Mouse (Mus musculus) macrophage (primary cell): Measurements from ENCODE around the gene Gm49325. TPM values are rescaled to one million over a fixed set of nuclear protein-coding genes. Genes with fewer than 3 reads are reported as not detected.

Source experiments
- H3K27ac ChIP-seq: fragments of 350-480 bp; formaldehyde crosslinking; 2 replicates; pipeline ENCODE4 v1.9.0; 2021
- H3K36me3 ChIP-seq: fragments of 350-480 bp; formaldehyde crosslinking; 2 replicates; pipeline ENCODE4 v1.9.0; 2021; ENCODE audit errors: inconsistent target
- H3K4me3 ChIP-seq: fragments of 350-480 bp; formaldehyde crosslinking; 2 replicates; pipeline ENCODE4 v1.9.0; 2021; ENCODE audit errors: inconsistent target
- H3K79me2 ChIP-seq: fragments of 350-480 bp; formaldehyde crosslinking; 2 replicates; pipeline ENCODE4 v1.9.0; 2021; ENCODE audit errors: inconsistent target
- WGBS: methylation state at CpG from one replicate; pipeline ENCODE4 v1.1.7; 2026; ENCODE audit warnings: inconsistent platforms; ENCODE audit not compliant: missing documents; 5-methylcytosine and 5-hydroxymethylcytosine counted together
- polyA plus RNA-seq: library from polyadenylated mRNA; stranded (reverse); fragments of 250-400 nt; gene quantifications from 3 replicates; pipeline ENCODE4 v1.2.4, GENCODE M21; 2018; ENCODE audit warnings: inconsistent platforms

Gene Gm49325
- polyA plus RNA-seq, 1 experiment from 2014 or later: 3.3 TPM

- no peak overlapping the region for H3K27ac ChIP-seq
- H3K79me2 ChIP-seq: peaks cover 34% of the 10 kb centered on the region
- peaks cover 2% of the 10 kb centered on the region; the same call in 1 of the 2 replicates for H3K36me3 ChIP-seq
- 74% methylated on average over 5 of the region's 5 CpGs for WGBS
- no peak overlapping the region for H3K4me3 ChIP-seq
Observed at GRCm38 (mm10) chr10:77604958-77605357, 1.0 kb upstream of the Gm49325 start.

- H3K36me3 ChIP-seq: peaks cover 6% of the 10 kb centered on the region
- 43% methylated on average over 1 of the region's 1 CpGs for WGBS
- peak overlapping the region; percentile 36 for H3K27ac ChIP-seq
- H3K4me3 ChIP-seq: no peak overlapping the region
- H3K79me2 ChIP-seq: peaks cover 38% of the 10 kb centered on the region
Observed at GRCm38 (mm10) chr10:77605368-77605767, 629 bp upstream of the Gm49325 start.

GRCm38 (mm10) chr10:77606855-77607254, 858 bp downstream of the Gm49325 start:
- H3K36me3 ChIP-seq: peaks cover 21% of the 10 kb centered on the region
- H3K79me2 ChIP-seq: peaks cover 53% of the 10 kb centered on the region
- H3K4me3 ChIP-seq: peak overlapping the region; percentile 70
- H3K27ac ChIP-seq: peak overlapping the region; percentile 76
- WGBS: 10% methylated on average over 7 of the region's 7 CpGs

- WGBS: 22% methylated on average over 5 of the region's 5 CpGs
- Histone ChIP-seq H3K4me3 (peak overlapping the region; percentile 70), H3K27ac (peak overlapping the region; percentile 76), H3K79me2 (peaks cover 59% of the 10 kb centered on the region), H3K36me3 (peaks cover 21% of the 10 kb centered on the region)
Observed at GRCm38 (mm10) chr10:77607441-77607840, 1.4 kb downstream of the Gm49325 start.

GRCm38 (mm10) chr10:77608589-77608988, 2.6 kb downstream of the Gm49325 start:
- H3K4me3 ChIP-seq: no peak overlapping the region
- WGBS: 93% methylated on average over 8 of the region's 8 CpGs
- H3K27ac ChIP-seq: no peak overlapping the region
- peaks cover 21% of the 10 kb centered on the region for H3K36me3 ChIP-seq
- H3K79me2 ChIP-seq: peaks cover 67% of the 10 kb centered on the region

GRCm38 (mm10) chr10:77610221-77610961, 4.4 kb downstream of the Gm49325 start:
- 82% methylated on average over 8 of the region's 8 CpGs for WGBS
- peaks cover 79% of the 10 kb centered on the region for H3K79me2 ChIP-seq
- H3K27ac ChIP-seq: no peak overlapping the region
- peaks cover 21% of the 10 kb centered on the region for H3K36me3 ChIP-seq
- H3K4me3 ChIP-seq: no peak overlapping the region

- no peak overlapping the region for H3K4me3 ChIP-seq
- H3K36me3 ChIP-seq: peaks cover 39% of the 10 kb centered on the region
- peaks cover 63% of the 10 kb centered on the region for H3K79me2 ChIP-seq
- WGBS: 54% methylated on average over 3 of the region's 3 CpGs
- H3K27ac ChIP-seq: peak overlapping the region; percentile 77
Observed at GRCm38 (mm10) chr10:77613409-77613808, 7.4 kb downstream of the Gm49325 start.

- 97% methylated on average over 7 of the region's 8 CpGs for WGBS
- Histone ChIP-seq H3K4me3 (no peak overlapping the region), H3K79me2 (peaks cover 40% of the 10 kb centered on the region), H3K27ac (no peak overlapping the region), H3K36me3 (peaks cover 30% of the 10 kb centered on the region)
Observed at GRCm38 (mm10) chr10:77615647-77616046, 9.7 kb downstream of the Gm49325 start.

- Histone ChIP-seq H3K36me3 (peaks cover 25% of the 10 kb centered on the region), H3K79me2 (peaks cover 35% of the 10 kb centered on the region), H3K27ac (no peak overlapping the region), H3K4me3 (no peak overlapping the region)
- 96% methylated on average over 9 of the region's 9 CpGs for WGBS
Observed at GRCm38 (mm10) chr10:77616166-77616565, 10.2 kb downstream of the Gm49325 start.

GRCm38 (mm10) chr10:77616926-77617325, 10.9 kb downstream of the Gm49325 start:
- H3K36me3 ChIP-seq: peaks cover 18% of the 10 kb centered on the region
- WGBS: 94% methylated on average over 5 of the region's 7 CpGs
- no peak overlapping the region for H3K27ac ChIP-seq
- H3K79me2 ChIP-seq: peaks cover 28% of the 10 kb centered on the region
- no peak overlapping the region for H3K4me3 ChIP-seq

- H3K27ac ChIP-seq: peak overlapping the region; percentile 88
- peaks cover 9% of the 10 kb centered on the region for H3K36me3 ChIP-seq
- peak overlapping the region; percentile 28; the same call in 1 of the 2 replicates for H3K4me3 ChIP-seq
- WGBS: 48% methylated on average over 8 of the region's 8 CpGs
- H3K79me2 ChIP-seq: peaks cover 41% of the 10 kb centered on the region
Observed at GRCm38 (mm10) chr10:77621546-77621945, 15.5 kb downstream of the Gm49325 start.

- WGBS: 1% methylated on average over 85 of the region's 96 CpGs
- 0 out of 2 replicates have a peak, but pooled peaks cover 1% of the 10 kb centered on the region for H3K36me3 ChIP-seq
- peaks cover 49% of the 10 kb centered on the region for H3K79me2 ChIP-seq
- H3K4me3 ChIP-seq: peak within 1 kb of the TSS; percentile 84
- H3K27ac ChIP-seq: peak within 1 kb of the TSS; percentile 88
Observed at GRCm38 (mm10) chr10:77622055-77622988, 16.3 kb downstream of the Gm49325 start, which contains the start of gene Ube2g2. Gene Ube2g2, plus strand, starts transcription at chr10:77622275.

GRCm38 (mm10) chr10:77623069-77623492, 17.1 kb downstream of the Gm49325 start:
- Histone ChIP-seq H3K4me3 (peak overlapping the region; percentile 84), H3K36me3 (no peaks in the 10 kb centered on the region), H3K27ac (peak overlapping the region; percentile 67), H3K79me2 (peaks cover 56% of the 10 kb centered on the region)
- 16% methylated on average over 8 of the region's 8 CpGs for WGBS

- Histone ChIP-seq H3K79me2 (peaks cover 64% of the 10 kb centered on the region), H3K4me3 (no peak overlapping the region), H3K36me3 (no peaks in the 10 kb centered on the region), H3K27ac (peak overlapping the region; percentile 67; the same call in 1 of the 2 replicates)
- 92% methylated on average over 10 of the region's 10 CpGs for WGBS
Observed at GRCm38 (mm10) chr10:77623639-77624400, 17.8 kb downstream of the Gm49325 start.
